Mouse (Mus musculus) testis, adult 2 months (tissue): ENCODE results near the gene Parl.

Experiments
- CTCF ChIP-seq: fragments of 200-500 bp; IDR thresholded peaks from 2 replicates; pipeline ENCODE4 v1.5.1; 2012; ENCODE audit warnings: low read depth, mild to moderate bottlenecking, inconsistent platforms, low read length, moderate library complexity; ENCODE audit not compliant: control insufficient read depth, insufficient read depth, insufficient replicate concordance
- POLR2A ChIP-seq: fragments of 200-500 bp; IDR thresholded peaks from 2 replicates; pipeline ENCODE4 v1.6.1; 2012; ENCODE audit warnings: low read depth, mild to moderate bottlenecking, inconsistent platforms, low read length, moderate library complexity; ENCODE audit not compliant: control insufficient read depth

DNA sequence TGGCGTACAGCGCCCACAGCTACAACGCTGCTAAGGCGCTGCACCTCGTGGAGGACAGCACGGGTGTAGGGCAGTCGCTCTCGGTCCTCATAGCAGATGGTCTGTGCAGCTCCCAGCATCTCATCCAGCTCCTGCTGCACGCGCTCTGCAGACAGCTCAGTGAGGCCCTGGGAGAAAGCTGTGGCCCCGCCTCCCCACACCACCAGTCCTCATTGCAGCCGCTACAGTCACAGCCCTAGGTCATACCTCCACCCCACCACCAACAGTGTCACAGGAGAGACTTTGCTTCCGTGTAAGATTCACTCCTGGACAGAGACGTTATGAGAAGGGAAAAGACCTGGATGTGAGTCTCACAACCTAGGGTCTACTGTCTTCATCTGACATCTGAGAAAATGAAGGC lies 10.1 kb upstream of the Parl start:
- no peak for TF ChIP-seq CTCF
- TF ChIP-seq POLR2A, result no peak
